Mouse (Mus musculus) neutrophil, adult 5-6 weeks (primary cell): ENCODE data around the gene Rbm47. TPM values are rescaled to one million over a fixed set of nuclear protein-coding genes. Genes with fewer than 3 reads are reported as not detected.

Source experiments
- ATAC-seq: fragments of 151-379, 151-347 bp; 2 replicates; pipeline ENCODE4 v1.8.0; 2017; ENCODE audit warnings: mild to moderate bottlenecking, moderate TSS enrichment; ENCODE audit not compliant: insufficient number of reproducible peaks, poor library complexity, low FRiP score, severe bottlenecking; ENCODE audit errors: extremely low read depth
- total RNA-seq: library from RNA; stranded (forward); fragments of 200-1000 nt; gene quantifications from 2 replicates; pipeline ENCODE4 v1.2.3, GENCODE M21; 2017

Gene Rbm47
- total RNA-seq, 1 experiment from 2014 or later = 24.1 TPM

- no peak for ATAC-seq
Observed at GRCm38 (mm10) chr5:66098094-66098871, 74.6 kb downstream of the Rbm47 start.

- no peak for ATAC-seq
Observed at GRCm38 (mm10) chr5:66096081-66096480, 76.8 kb downstream of the Rbm47 start.

GRCm38 (mm10) chr5:66095166-66095565 lies 77.8 kb downstream of the Rbm47 start:
- ATAC-seq = no peak

- ATAC-seq = no peak
Observed at GRCm38 (mm10) chr5:66090037-66090436, 82.9 kb downstream of the Rbm47 start.

- no peak for ATAC-seq
Observed at GRCm38 (mm10) chr5:66089600-66089999, 83.3 kb downstream of the Rbm47 start.

- ATAC-seq = no peak
Observed at GRCm38 (mm10) chr5:66088902-66089295, 84.0 kb downstream of the Rbm47 start.

- no peak for ATAC-seq
Observed at GRCm38 (mm10) chr5:66088247-66088901, 84.5 kb downstream of the Rbm47 start.

GRCm38 (mm10) chr5:66086952-66087351 lies 86.0 kb downstream of the Rbm47 start:
- ATAC-seq = no peak

GRCm38 (mm10) chr5:66086304-66086703 lies 86.6 kb downstream of the Rbm47 start:
- no peak for ATAC-seq

- no peak for ATAC-seq
Observed at GRCm38 (mm10) chr5:66085478-66085877, 87.4 kb downstream of the Rbm47 start.

- ATAC-seq = no peak
Observed at GRCm38 (mm10) chr5:66084541-66084940, 88.4 kb downstream of the Rbm47 start.

GRCm38 (mm10) chr5:66083350-66083749 lies 89.6 kb downstream of the Rbm47 start:
- ATAC-seq = peak; percentile 70

- ATAC-seq = no peak
Observed at GRCm38 (mm10) chr5:66082229-66082572, 90.7 kb downstream of the Rbm47 start.

GRCm38 (mm10) chr5:66081443-66082228 lies 91.3 kb downstream of the Rbm47 start:
- ATAC-seq = no peak

GRCm38 (mm10) chr5:66080529-66081220 lies 92.2 kb downstream of the Rbm47 start:
- ATAC-seq = no peak

- ATAC-seq = no peak
Observed at GRCm38 (mm10) chr5:66079358-66080179, 93.3 kb downstream of the Rbm47 start.

GRCm38 (mm10) chr5:66078491-66079012 lies 94.4 kb downstream of the Rbm47 start:
- no peak for ATAC-seq

GRCm38 (mm10) chr5:66077416-66077815 lies 95.5 kb downstream of the Rbm47 start:
- no peak for ATAC-seq
